In the genomic region with DNA sequence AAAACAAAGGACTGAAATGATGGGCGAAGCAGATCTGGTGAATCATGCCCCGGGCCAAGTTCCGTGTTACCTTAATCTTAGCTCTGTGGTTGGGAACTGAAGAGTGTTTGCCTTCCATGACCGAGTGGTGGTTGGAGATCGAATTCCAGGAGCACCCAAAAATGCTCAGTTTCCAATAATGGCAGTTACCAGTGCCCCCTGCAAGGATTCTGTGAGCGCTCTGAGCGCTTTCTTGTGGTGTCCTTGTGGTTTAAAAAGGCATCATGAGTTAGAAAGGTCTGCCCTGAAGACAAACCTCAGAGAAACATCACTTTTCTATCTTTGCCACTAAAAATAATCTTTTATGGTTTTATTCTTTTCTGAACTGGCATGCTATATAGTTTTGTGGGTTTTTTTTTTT, we compare ENCODE assay signal across 30 mouse cellular contexts. TPM values are rescaled to one million over a fixed set of nuclear protein-coding genes. Genes with fewer than 3 reads are reported as not detected.
DNase-seq lines count a peak whose midpoint lies in the region; ATAC-seq and TF ChIP-seq lines count a peak whose summit lies in the region.
"Had no signal": no experiment of that assay in that cellular context is flagged by ENCODE, and none has a peak within 500 bp of the region (broad histone marks: within the 10 kb centered on the region; RNA-seq: fewer than 3 reads in every experiment).

No protein-coding gene starts in this region.

- no peak for ATAC-seq in embryonic facial prominence, embryonic 14.5 days (ENCODE audit: low read depth)
- 0 out of 2 replicates have a peak, but pooled peaks have one; percentile 45 for ATAC-seq in common myeloid progenitor, adult 5-6 weeks (replicated peaks; ENCODE audit: low read depth, poor library complexity, severe bottlenecking)
- no peak for ATAC-seq in stomach, postnatal 0 days (ENCODE audit: low FRiP score, low TSS enrichment)
- ATAC-seq: forebrain, embryonic 13.5 days had no signal

- TF ChIP-seq EP300 in stomach, postnatal 0 days (optimal IDR thresholded peaks at IDR 0.05): no peak

- WGBS in embryonic facial prominence, embryonic 14.5 days: 67% methylated on average over 7 of the region's 7 CpGs
- 87% methylated on average over 7 of the region's 7 CpGs for WGBS in embryonic facial prominence, embryonic 10.5 days
- WGBS in stomach, postnatal 0 days: 66% methylated on average over 7 of the region's 7 CpGs

- no peaks in the 10 kb centered on the region for H3K27me3 ChIP-seq in embryonic facial prominence, embryonic 14.5 days (replicated peaks; ENCODE audit: control insufficient read depth, insufficient read depth, low read length)
- no peaks in the 10 kb centered on the region for H3K27me3 ChIP-seq in embryonic facial prominence, embryonic 10.5 days (replicated peaks; ENCODE audit: low read depth, poor library complexity, severe bottlenecking)
- no peaks in the 10 kb centered on the region for H3K27me3 ChIP-seq in stomach, postnatal 0 days (ENCODE audit: control insufficient read depth, insufficient read depth, low read length)
- H3K27me3 ChIP-seq: forebrain, embryonic 13.5 days; hindbrain, embryonic 15.5 days; limb, embryonic 12.5 days; liver, embryonic 15.5 days; neural tube, embryonic 15.5 days had no signal

- no peak overlapping the region for H3K27ac ChIP-seq in embryonic facial prominence, embryonic 14.5 days (replicated peaks; ENCODE audit: low read depth, low read length)
- no peak overlapping the region for H3K27ac ChIP-seq in embryonic facial prominence, embryonic 10.5 days (replicated peaks)
- 0 out of 2 replicates have a peak overlapping the region, but pooled peaks have one; percentile 30 for H3K27ac ChIP-seq in stomach, postnatal 0 days (replicated peaks)
- H3K27ac ChIP-seq: forebrain, embryonic 13.5 days; heart, adult 2 months; hindbrain, embryonic 15.5 days; kidney, embryonic 15.5 days; left cerebral cortex, adult 2 months; limb, embryonic 12.5 days; liver, embryonic 15.5 days; macrophage; neural tube, embryonic 15.5 days had no signal

- H3K4me1 ChIP-seq in embryonic facial prominence, embryonic 14.5 days (ENCODE audit: control insufficient read depth, insufficient read depth, low read length): peaks cover 8% of the 10 kb centered on the region; the same call in 1 of the 2 replicates
- H3K4me1 ChIP-seq in embryonic facial prominence, embryonic 10.5 days: peaks cover 8% of the 10 kb centered on the region
- H3K4me1 ChIP-seq in stomach, postnatal 0 days (replicated peaks; ENCODE audit: control insufficient read depth, insufficient read depth): no peaks in the 10 kb centered on the region
- H3K4me1 ChIP-seq: hindbrain, embryonic 15.5 days; neural tube, embryonic 15.5 days had no signal

- no peak for TF ChIP-seq CTCF in stomach, postnatal 0 days (IDR thresholded peaks at IDR 0.05; ENCODE audit: low read depth)

- no peak overlapping the region for H3K4me2 ChIP-seq in embryonic facial prominence, embryonic 14.5 days (ENCODE audit: low read depth, low read length)
- no peak overlapping the region for H3K4me2 ChIP-seq in stomach, postnatal 0 days (replicated peaks; ENCODE audit: low read depth)
- H3K4me2 ChIP-seq: forebrain, embryonic 13.5 days; heart, embryonic 12.5 days; hindbrain, embryonic 15.5 days; kidney, embryonic 15.5 days; limb, embryonic 12.5 days; liver, embryonic 15.5 days; lung, embryonic 14.5 days; neural tube, embryonic 15.5 days had no signal

- no peak overlapping the region for H3K9ac ChIP-seq in embryonic facial prominence, embryonic 14.5 days (ENCODE audit: low read depth, low read length)
- H3K9ac ChIP-seq in stomach, postnatal 0 days (ENCODE audit: low read length): no peak overlapping the region
- H3K9ac ChIP-seq: forebrain, embryonic 13.5 days; heart, embryonic 12.5 days; hindbrain, embryonic 15.5 days; kidney, embryonic 15.5 days; limb, embryonic 12.5 days; liver, embryonic 15.5 days; lung, embryonic 14.5 days; neural tube, embryonic 15.5 days had no signal

- H3K36me3 ChIP-seq in embryonic facial prominence, embryonic 14.5 days (ENCODE audit: control insufficient read depth, insufficient read depth, low read length): no peaks in the 10 kb centered on the region
- no peaks in the 10 kb centered on the region for H3K36me3 ChIP-seq in embryonic facial prominence, embryonic 10.5 days (replicated peaks)
- no peaks in the 10 kb centered on the region for H3K36me3 ChIP-seq in stomach, postnatal 0 days (ENCODE audit: control insufficient read depth, insufficient read depth, low read length)
- H3K36me3 ChIP-seq: heart, embryonic 12.5 days; hindbrain, embryonic 15.5 days; kidney, embryonic 15.5 days; limb, embryonic 12.5 days; liver, embryonic 15.5 days; neural tube, embryonic 15.5 days had no signal

- no peak overlapping the region for H3K4me3 ChIP-seq in embryonic facial prominence, embryonic 14.5 days (ENCODE audit: low read depth, low read length)
- no peak overlapping the region for H3K4me3 ChIP-seq in embryonic facial prominence, embryonic 10.5 days
- H3K4me3 ChIP-seq in stomach, postnatal 0 days (ENCODE audit: low read depth, low read length): no peak overlapping the region
- H3K4me3 ChIP-seq: forebrain, embryonic 13.5 days; heart, adult 2 months; heart, embryonic 12.5 days; hindbrain, embryonic 15.5 days; kidney, embryonic 15.5 days; left cerebral cortex, adult 2 months; limb, embryonic 12.5 days; liver, embryonic 15.5 days; neural tube, embryonic 15.5 days had no signal

- H3K9me3 ChIP-seq in embryonic facial prominence, embryonic 14.5 days (ENCODE audit: control insufficient read depth, low read length): no peaks in the 10 kb centered on the region
- no peaks in the 10 kb centered on the region for H3K9me3 ChIP-seq in embryonic facial prominence, embryonic 10.5 days
- no peaks in the 10 kb centered on the region for H3K9me3 ChIP-seq in stomach, postnatal 0 days (ENCODE audit: control insufficient read depth, low read length)
- H3K9me3 ChIP-seq: forebrain, embryonic 13.5 days; G1E; heart, embryonic 12.5 days; hindbrain, embryonic 15.5 days; kidney, embryonic 15.5 days; limb, embryonic 12.5 days; liver, embryonic 15.5 days; neural tube, embryonic 15.5 days had no signal

- DNase-seq in embryonic facial prominence, embryonic 14.5 days (ENCODE audit: low spot score): peak; percentile 55
- no peak for DNase-seq in embryonic facial prominence, embryonic 10.5 days (ENCODE audit: low spot score)
- peak; percentile 49 for DNase-seq in thymus, postnatal 0 days (ENCODE audit: low spot score)
- DNase-seq in thymus, postnatal 10 days (ENCODE audit: low spot score in 2 of 2): no peak
- DNase-seq in stomach, postnatal 0 days (ENCODE audit: low spot score): no peak
- DNase-seq in gastrocnemius, postnatal 25 days: no peak
- no peak for DNase-seq in layer of hippocampus, adult 9-11 months
- DNase-seq: adrenal gland, postnatal 25 days; cerebellum, adult 11-12 months; cerebellum, adult 9-11 months; gastrocnemius, postnatal 36 days; heart, adult 2 months; kidney, adult 18-20 months; kidney, postnatal 25 days; lung, embryonic 14.5 days; midbrain, embryonic 14.5 days; retina, postnatal 1 day; right cerebral cortex, postnatal 14 days had no signal

RNA-seq across cellular contexts. Expression of a gene that starts 16.5 kb away (rescaled TPM):
- 5.3 and 6.2 TPM in 2 replicates for polyA plus RNA-seq in embryonic facial prominence, embryonic 14.5 days (2014; fragmentation: Nextera tagmentation; extraction: Ambion mirVana)
- 3.2 and 3.3 TPM in 2 replicates for polyA plus RNA-seq in embryonic facial prominence, embryonic 10.5 days (2016; fragmentation: Nextera tagmentation; extraction: Ambion mirVana)
- 5.2 and 6.8 TPM in 2 replicates for polyA plus RNA-seq in thymus, postnatal 0 days (2015; fragmentation: Nextera tagmentation; extraction: Ambion mirVana)
- total RNA-seq in common myeloid progenitor, adult 5-6 weeks (2017): 0.10 and 0.27 TPM in 2 replicates
- 6.6 and 7.4 TPM in 2 replicates for polyA plus RNA-seq in stomach, postnatal 0 days (2015; fragmentation: Nextera tagmentation; extraction: Ambion mirVana)
- total RNA-seq in gastrocnemius, postnatal 25 days (2021): under 1 TPM in 1 of 2 experiments, not detected in 1; 0.40 TPM
- total RNA-seq: hematopoietic stem cell, adult 5-6 weeks had no signal

RNA-seq across cellular contexts. Expression of a gene that starts 58.4 kb away (rescaled TPM):
- 146 and 153 TPM in 2 replicates for polyA plus RNA-seq in embryonic facial prominence, embryonic 14.5 days (2014; fragmentation: Nextera tagmentation; extraction: Ambion mirVana)
- 184 and 185 TPM in 2 replicates for polyA plus RNA-seq in embryonic facial prominence, embryonic 10.5 days (2016; fragmentation: Nextera tagmentation; extraction: Ambion mirVana)
- polyA plus RNA-seq in thymus, postnatal 0 days (2015; fragmentation: Nextera tagmentation; extraction: Ambion mirVana): 425 and 454 TPM in 2 replicates
- 68.7 and 71.2 TPM in 2 replicates for total RNA-seq in common myeloid progenitor, adult 5-6 weeks (2017)
- 119 and 121 TPM in 2 replicates for polyA plus RNA-seq in stomach, postnatal 0 days (2015; fragmentation: Nextera tagmentation; extraction: Ambion mirVana)
- total RNA-seq in gastrocnemius, postnatal 25 days (2021): 10 to 100 TPM; 31.6 to 31.7 TPM

Comparison
In these comparisons a context has a peak if more than half of its experiments do, and no peak if none do; other contexts are left out.
1. DNase-seq: peak in embryonic facial prominence, embryonic 14.5 days (single experiment) and thymus, postnatal 0 days (single experiment); none in embryonic facial prominence, embryonic 10.5 days (single experiment), thymus, postnatal 10 days (0 of 2), stomach, postnatal 0 days (single experiment), gastrocnemius, postnatal 25 days (single experiment) and layer of hippocampus, adult 9-11 months (single experiment).